Mouse (Mus musculus): ENCODE measurements at regions not wholly inside any gene's neighbourhood (a gene's known extent, or its start where the extent isn't known, plus 50 kb on each side); places are given as distances from the start of the nearest gene placed in this dataset.

DNA sequence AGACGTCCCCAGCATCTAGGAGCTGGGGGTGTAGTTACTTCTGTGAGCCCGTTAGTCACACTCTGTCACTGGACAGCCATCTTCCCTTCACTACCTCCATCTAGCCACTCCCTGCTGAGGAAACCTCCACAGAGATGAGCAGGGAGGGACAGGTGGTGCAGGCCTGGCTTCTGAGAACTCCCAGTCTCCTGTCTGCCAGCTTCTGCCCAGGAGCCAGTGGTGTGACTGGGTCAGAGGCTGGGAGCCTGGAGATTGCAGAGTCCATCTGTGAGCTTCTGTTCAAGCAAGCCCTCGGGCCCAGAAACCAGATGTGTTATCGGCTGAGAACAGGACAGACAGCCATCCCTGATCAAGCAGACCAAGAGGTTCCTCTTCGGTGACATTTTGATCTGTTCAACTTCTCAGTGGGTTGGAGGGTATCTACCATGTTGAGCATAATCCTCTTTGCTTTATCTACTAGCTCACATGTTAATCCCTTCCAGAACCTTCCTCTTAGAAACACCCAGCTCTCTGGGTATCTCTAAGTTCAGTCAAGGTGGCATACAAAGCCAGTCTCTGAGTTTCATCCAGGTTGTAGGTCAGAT is 100.3 kb upstream of the Tle3 start:
- DNase-seq (no peak), ATAC-seq (ENCODE audit: low FRiP score, low TSS enrichment) (no peak)
- Histone ChIP-seq H3K4me3 (replicated peaks; ENCODE audit: low read depth, low read length) (no peak overlapping the region), H3K4me2 (ENCODE audit: low read length) (no peak overlapping the region), H3K27ac (replicated peaks; ENCODE audit: low read depth, low read length) (no peak overlapping the region), H3K36me3 (ENCODE audit: control insufficient read depth, insufficient read depth, low read length) (no peaks in the 10 kb centered on the region), H3K27me3 (ENCODE audit: control insufficient read depth, insufficient read depth, low read length) (no peaks in the 10 kb centered on the region; the same call in 1 of the 2 replicates), H3K9me3 (ENCODE audit: control insufficient read depth, low read length) (no peaks in the 10 kb centered on the region), H3K4me1 (ENCODE audit: control insufficient read depth, insufficient read depth, low read length) (no peaks in the 10 kb centered on the region; the same call in 1 of the 2 replicates), H3K9ac (replicated peaks; ENCODE audit: low read length) (no peak overlapping the region)
- WGBS, result 66% methylated on average over 5 of the region's 5 CpGs

DNA sequence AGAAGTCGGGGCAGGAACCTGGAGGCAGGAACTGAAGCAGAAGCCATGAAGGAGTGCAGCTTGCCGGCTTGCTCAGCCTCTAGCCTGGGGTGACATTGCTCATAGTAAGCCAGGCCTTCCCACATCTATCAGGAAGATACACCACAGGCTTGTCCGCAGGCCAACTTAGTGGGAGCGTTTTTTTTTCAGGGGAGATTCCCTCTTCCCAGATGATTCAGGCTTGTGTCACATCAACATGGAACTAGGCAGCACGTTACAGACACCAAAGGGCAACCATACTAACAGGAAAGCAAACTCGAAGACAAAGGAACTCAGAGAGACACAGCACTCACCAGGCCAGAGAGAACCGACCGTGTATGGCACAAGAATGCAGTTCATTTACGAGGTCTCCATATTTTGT is 98.1 kb upstream of the Tle3 start:
- Histone ChIP-seq H3K9me3 (ENCODE audit: control insufficient read depth, low read length) (no peaks in the 10 kb centered on the region), H3K9ac (replicated peaks; ENCODE audit: low read length) (no peak overlapping the region), H3K4me3 (replicated peaks; ENCODE audit: low read depth, low read length) (no peak overlapping the region), H3K36me3 (ENCODE audit: control insufficient read depth, insufficient read depth, low read length) (no peaks in the 10 kb centered on the region), H3K4me1 (ENCODE audit: control insufficient read depth, insufficient read depth, low read length) (peaks cover 18% of the 10 kb centered on the region), H3K27ac (replicated peaks; ENCODE audit: low read depth, low read length) (no peak overlapping the region), H3K27me3 (ENCODE audit: control insufficient read depth, insufficient read depth, low read length) (no peaks in the 10 kb centered on the region), H3K4me2 (ENCODE audit: low read length) (no peak overlapping the region)
- 88% methylated on average over 9 of the region's 9 CpGs for WGBS
- DNase-seq (no peak), ATAC-seq (ENCODE audit: low FRiP score, low TSS enrichment) (no peak)

DNA sequence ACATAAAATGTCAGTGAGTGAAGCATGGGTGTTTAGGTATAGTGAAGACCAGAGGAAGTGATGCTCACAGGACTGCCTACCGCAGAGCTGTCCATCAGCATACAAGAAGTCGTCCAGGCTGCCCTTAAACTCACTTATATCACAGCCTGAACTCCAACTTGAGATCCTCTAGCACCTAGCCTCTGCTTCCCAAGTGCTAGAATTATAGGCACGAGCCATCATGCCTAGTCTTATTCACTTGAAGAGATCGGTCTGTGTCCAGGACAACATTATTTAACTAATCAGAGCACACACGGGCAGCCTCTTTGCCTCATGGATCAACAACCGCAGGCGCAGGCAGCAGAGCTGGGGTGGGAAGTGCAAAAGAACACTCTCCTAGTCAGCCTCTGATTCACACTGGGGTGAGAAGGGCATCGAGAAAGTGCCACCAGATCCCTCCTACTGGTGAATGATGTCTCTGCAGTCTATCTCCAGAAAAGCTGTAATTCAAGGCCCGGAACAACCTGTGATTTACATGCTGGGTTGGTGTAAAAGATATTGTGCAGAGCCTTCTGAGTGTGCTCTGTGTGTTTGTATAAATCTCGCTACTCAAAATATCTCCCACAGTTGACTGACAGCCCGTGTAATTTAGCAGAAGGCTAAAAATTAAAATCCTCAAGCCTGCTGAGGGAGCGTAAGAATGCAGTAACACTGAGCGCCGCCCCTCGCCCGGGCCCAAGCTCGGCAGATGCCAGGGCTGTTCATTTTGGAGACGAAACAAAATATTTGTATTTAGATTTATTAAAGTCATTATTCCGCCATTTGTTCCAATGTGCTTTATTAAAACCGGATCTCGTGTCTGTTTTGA is 94.6 kb upstream of the Tle3 start:
- Histone ChIP-seq H3K9ac (replicated peaks; ENCODE audit: low read length) (no peak overlapping the region), H3K27me3 (ENCODE audit: control insufficient read depth, insufficient read depth, low read length) (peaks cover 6% of the 10 kb centered on the region; the same call in 1 of the 2 replicates)

DNA sequence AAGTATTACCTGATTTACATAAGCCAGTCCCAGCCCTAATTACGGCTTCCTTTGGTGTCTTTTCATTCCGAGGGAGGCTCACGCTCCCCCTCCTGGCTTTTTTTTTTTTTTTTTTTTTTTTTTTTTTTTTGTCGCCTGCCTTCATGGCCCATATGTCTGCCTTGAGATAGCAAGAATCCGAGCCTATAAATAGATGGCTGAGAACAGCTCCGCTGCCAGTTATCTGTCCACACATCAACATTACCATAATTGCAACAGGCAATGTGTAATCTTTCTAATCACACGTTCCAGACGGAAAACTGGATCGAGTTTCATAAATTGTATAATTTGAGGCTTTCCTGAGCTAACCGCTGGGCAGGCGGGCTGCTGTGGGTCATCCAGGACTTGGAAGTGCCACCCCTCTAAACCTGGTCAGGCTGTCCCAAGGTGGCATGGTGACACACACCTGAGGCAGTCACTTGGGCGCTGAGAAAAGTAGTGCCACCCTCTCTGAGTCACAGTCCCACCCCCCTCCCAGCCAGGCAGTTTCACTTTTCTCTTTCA is 93.9 kb upstream of the Tle3 start:
- Histone ChIP-seq H3K4me2 (ENCODE audit: low read length) (peak overlapping the region; percentile 36), H3K27ac (replicated peaks; ENCODE audit: low read depth, low read length) (peak overlapping the region; percentile 66), H3K4me1 (ENCODE audit: control insufficient read depth, insufficient read depth, low read length) (peaks cover 26% of the 10 kb centered on the region), H3K36me3 (ENCODE audit: control insufficient read depth, insufficient read depth, low read length) (no peaks in the 10 kb centered on the region), H3K9ac (replicated peaks; ENCODE audit: low read length) (no peak overlapping the region), H3K27me3 (ENCODE audit: control insufficient read depth, insufficient read depth, low read length) (peaks cover 6% of the 10 kb centered on the region; the same call in 1 of the 2 replicates), H3K4me3 (replicated peaks; ENCODE audit: low read depth, low read length) (no peak overlapping the region), H3K9me3 (ENCODE audit: control insufficient read depth, low read length) (no peaks in the 10 kb centered on the region)
- no peak for DNase-seq
- WGBS, result 11% methylated on average over 12 of the region's 12 CpGs
- 0 out of 2 replicates have a peak, but pooled peaks have one; percentile 32 for ATAC-seq (ENCODE audit: low FRiP score, low TSS enrichment)

More for the DNA sequence above, 94.6 kb upstream of the Tle3 start:
- DNase-seq (peak; percentile 85), ATAC-seq (ENCODE audit: low FRiP score, low TSS enrichment) (peak; percentile 64; the same call in 1 of the 2 replicates)
- H3K4me2 ChIP-seq (ENCODE audit: low read length), result peak overlapping the region; percentile 36
- WGBS, result 7% methylated on average over 21 of the region's 21 CpGs
- H3K9me3 ChIP-seq (ENCODE audit: control insufficient read depth, low read length), result no peaks in the 10 kb centered on the region
- peaks cover 26% of the 10 kb centered on the region for H3K4me1 ChIP-seq (ENCODE audit: control insufficient read depth, insufficient read depth, low read length)
- H3K4me3 ChIP-seq (replicated peaks; ENCODE audit: low read depth, low read length), result no peak overlapping the region
- H3K27ac ChIP-seq (replicated peaks; ENCODE audit: low read depth, low read length), result peak overlapping the region; percentile 66
- no peaks in the 10 kb centered on the region for H3K36me3 ChIP-seq (ENCODE audit: control insufficient read depth, insufficient read depth, low read length)

DNA sequence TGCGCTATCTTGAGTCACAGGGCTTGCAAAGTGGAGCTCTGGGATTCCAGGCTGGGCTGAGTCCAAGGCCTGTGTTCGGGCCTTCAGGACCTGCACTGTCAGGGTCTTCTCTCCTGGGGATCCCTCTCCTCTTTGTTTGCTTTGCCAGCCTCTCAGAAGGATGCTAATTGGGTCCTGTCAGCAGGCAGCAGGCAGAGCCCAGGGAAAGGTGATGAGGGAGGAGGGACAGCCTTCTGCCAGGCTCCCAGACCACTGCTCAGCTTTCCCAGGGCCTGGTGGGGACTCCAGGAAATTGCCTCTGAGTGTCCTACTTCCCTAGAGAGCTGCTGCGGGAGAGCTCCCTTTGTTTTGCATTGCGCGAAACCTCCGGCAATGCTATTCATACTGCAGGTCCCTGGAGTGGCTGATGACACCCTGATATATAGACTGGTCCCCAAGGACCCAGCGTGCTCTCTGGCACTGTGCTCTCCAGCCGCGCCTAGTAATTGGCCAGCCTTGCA is 93.1 kb upstream of the Tle3 start:
- Histone ChIP-seq H3K9me3 (ENCODE audit: control insufficient read depth, low read length) (no peaks in the 10 kb centered on the region), H3K27ac (replicated peaks; ENCODE audit: low read depth, low read length) (peak overlapping the region; percentile 66), H3K27me3 (ENCODE audit: control insufficient read depth, insufficient read depth, low read length) (peaks cover 6% of the 10 kb centered on the region), H3K9ac (replicated peaks; ENCODE audit: low read length) (0 out of 2 replicates have a peak overlapping the region, but pooled peaks have one; percentile 26), H3K4me2 (ENCODE audit: low read length) (peak overlapping the region; percentile 19; the same call in 1 of the 2 replicates), H3K36me3 (ENCODE audit: control insufficient read depth, insufficient read depth, low read length) (no peaks in the 10 kb centered on the region), H3K4me3 (replicated peaks; ENCODE audit: low read depth, low read length) (no peak overlapping the region), H3K4me1 (ENCODE audit: control insufficient read depth, insufficient read depth, low read length) (peaks cover 26% of the 10 kb centered on the region)
- peak; percentile 66 for DNase-seq
- 4% methylated on average over 9 of the region's 9 CpGs for WGBS
- ATAC-seq (ENCODE audit: low FRiP score, low TSS enrichment), result 0 out of 2 replicates have a peak, but pooled peaks have one; percentile 25

DNA sequence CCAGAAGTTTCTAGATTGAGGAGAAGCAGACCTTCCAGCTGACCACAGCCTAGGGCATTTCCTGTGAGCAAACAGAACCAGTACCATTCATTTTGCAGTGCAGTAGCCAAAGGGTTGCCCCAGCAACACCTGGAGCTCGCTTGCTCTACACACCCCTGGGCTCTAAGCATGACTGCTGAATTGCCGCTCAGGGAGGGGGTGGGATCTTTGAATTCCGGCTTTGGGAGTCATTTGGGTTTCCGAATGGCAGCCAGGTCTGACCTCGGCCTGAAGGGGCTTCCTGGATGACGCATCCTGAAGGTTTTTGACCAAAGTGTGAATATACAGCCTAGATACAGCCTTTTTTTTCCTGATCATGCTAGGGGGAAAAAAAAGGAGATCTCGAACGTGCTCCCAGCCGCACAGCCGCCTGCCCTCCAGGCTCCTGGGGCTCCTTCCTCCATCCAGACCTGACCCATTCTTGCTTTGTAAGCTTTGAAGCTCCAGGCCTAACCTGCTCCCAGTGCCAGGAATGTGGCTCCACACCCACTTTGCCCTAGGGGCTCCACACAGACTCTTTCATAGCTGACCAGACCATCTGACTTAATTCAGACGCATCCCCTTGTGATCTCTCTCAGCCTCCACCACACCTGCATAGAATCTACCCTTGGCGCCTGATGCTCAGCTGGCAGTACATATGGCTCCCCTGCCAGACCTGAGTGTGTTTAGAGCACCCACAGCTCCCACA is 91.1 kb upstream of the Tle3 start:
- Histone ChIP-seq H3K27me3 (ENCODE audit: control insufficient read depth, insufficient read depth, low read length) (peaks cover 6% of the 10 kb centered on the region), H3K9me3 (ENCODE audit: control insufficient read depth, low read length) (peaks cover under 1% of the 10 kb centered on the region; the same call in 1 of the 2 replicates), H3K4me1 (ENCODE audit: control insufficient read depth, insufficient read depth, low read length) (peaks cover 26% of the 10 kb centered on the region), H3K36me3 (ENCODE audit: control insufficient read depth, insufficient read depth, low read length) (no peaks in the 10 kb centered on the region), H3K4me3 (replicated peaks; ENCODE audit: low read depth, low read length) (no peak overlapping the region), H3K9ac (replicated peaks; ENCODE audit: low read length) (no peak overlapping the region), H3K27ac (replicated peaks; ENCODE audit: low read depth, low read length) (no peak overlapping the region), H3K4me2 (ENCODE audit: low read length) (no peak overlapping the region)
- WGBS, result 74% methylated on average over 12 of the region's 12 CpGs
- DNase-seq (no peak), ATAC-seq (ENCODE audit: low FRiP score, low TSS enrichment) (no peak)

DNA sequence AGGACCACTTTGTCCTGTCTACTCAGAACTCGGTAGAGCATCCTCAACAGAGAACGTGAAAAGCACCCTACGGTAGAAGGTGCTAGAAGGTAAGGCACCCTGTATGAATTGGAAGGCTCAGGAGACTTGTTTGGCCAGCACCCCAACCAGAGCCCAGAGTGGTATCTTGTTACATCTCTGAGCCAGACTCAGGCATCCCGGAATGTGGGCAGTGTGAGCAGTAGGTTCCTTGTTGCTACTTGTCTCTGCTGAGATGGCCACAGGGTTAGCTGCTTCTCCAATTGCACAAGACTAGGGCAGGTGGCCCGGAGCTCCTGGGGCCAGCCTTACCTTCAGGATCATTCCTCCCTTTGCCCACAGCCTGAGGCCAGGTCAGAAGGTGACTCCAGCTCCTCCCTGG is 88.9 kb upstream of the Tle3 start:
- Histone ChIP-seq H3K9ac (replicated peaks; ENCODE audit: low read length) (no peak overlapping the region), H3K36me3 (ENCODE audit: control insufficient read depth, insufficient read depth, low read length) (no peaks in the 10 kb centered on the region), H3K4me3 (replicated peaks; ENCODE audit: low read depth, low read length) (no peak overlapping the region), H3K4me2 (ENCODE audit: low read length) (no peak overlapping the region), H3K4me1 (ENCODE audit: control insufficient read depth, insufficient read depth, low read length) (peaks cover 15% of the 10 kb centered on the region), H3K9me3 (ENCODE audit: control insufficient read depth, low read length) (peaks cover 9% of the 10 kb centered on the region), H3K27ac (replicated peaks; ENCODE audit: low read depth, low read length) (no peak overlapping the region), H3K27me3 (ENCODE audit: control insufficient read depth, insufficient read depth, low read length) (peaks cover 6% of the 10 kb centered on the region)
- DNase-seq (no peak), ATAC-seq (ENCODE audit: low FRiP score, low TSS enrichment) (no peak)
- WGBS, result 92% methylated on average over 5 of the region's 5 CpGs
